Mouse (Mus musculus) embryonic facial prominence, embryonic 15.5 days (tissue): ENCODE measurements around the gene Iqcf3. TPM values are rescaled to one million over a fixed set of nuclear protein-coding genes. Genes with fewer than 3 reads are reported as not detected.

Experiments used
- ATAC-seq: fragments of 200-750 bp; cut with Nextera tagmentation; 2 replicates; pipeline ENCODE4 v1.8.0; 2017; ENCODE audit warnings: low read depth, moderate TSS enrichment; ENCODE audit not compliant: insufficient number of reproducible peaks, low FRiP score, low TSS enrichment
- H3K27ac ChIP-seq: fragments of 300-500 bp; sonication (generic); replicated peaks from 2 replicates; pipeline ENCODE4 v1.5.1; 2015; ENCODE audit warnings: mild to moderate bottlenecking, inconsistent platforms
- H3K27me3 ChIP-seq: fragments of 300-500 bp; sonication (generic); 2 replicates; pipeline ENCODE4 v1.6.1; 2015; ENCODE audit warnings: inconsistent platforms
- H3K36me3 ChIP-seq: fragments of 300-500 bp; sonication (generic); 2 replicates; pipeline ENCODE4 v1.6.1; 2015; ENCODE audit warnings: mild to moderate bottlenecking, inconsistent platforms
- H3K4me1 ChIP-seq: fragments of 300-500 bp; sonication (generic); 2 replicates; pipeline ENCODE4 v1.6.1; 2015; ENCODE audit warnings: inconsistent platforms
- H3K4me2 ChIP-seq: fragments of 300-500 bp; sonication (generic); replicated peaks from 2 replicates; pipeline ENCODE4 v1.6.1; 2015; ENCODE audit warnings: mild to moderate bottlenecking, inconsistent platforms
- H3K4me3 ChIP-seq: fragments of 300-500 bp; sonication (generic); replicated peaks from 2 replicates; pipeline ENCODE4 v1.5.1; 2015; ENCODE audit warnings: mild to moderate bottlenecking, inconsistent platforms
- H3K9ac ChIP-seq: fragments of 300-500 bp; sonication (generic); 2 replicates; pipeline ENCODE4 v1.6.1; 2015; ENCODE audit warnings: inconsistent platforms
- H3K9me3 ChIP-seq: fragments of 300-500 bp; sonication (generic); replicated peaks from 2 replicates; pipeline ENCODE4 v1.6.1; 2016; ENCODE audit warnings: inconsistent platforms
- WGBS: fragments of 180-500 bp; shearing (Covaris S2); methylation state at CpG from one replicate; pipeline ENCODE4 v1.1.7; 2015; 5-methylcytosine and 5-hydroxymethylcytosine counted together
- polyA plus RNA-seq: library from polyadenylated mRNA; unstranded; fragments of >200 nt; fragmentation: Nextera tagmentation; extraction: Ambion mirVana; gene quantifications from 2 replicates; pipeline ENCODE4 v1.2.1, GENCODE M21; 2015

Iqcf3 gene
- polyA plus RNA-seq, 1 experiment from 2014 or later: not detected

DNA sequence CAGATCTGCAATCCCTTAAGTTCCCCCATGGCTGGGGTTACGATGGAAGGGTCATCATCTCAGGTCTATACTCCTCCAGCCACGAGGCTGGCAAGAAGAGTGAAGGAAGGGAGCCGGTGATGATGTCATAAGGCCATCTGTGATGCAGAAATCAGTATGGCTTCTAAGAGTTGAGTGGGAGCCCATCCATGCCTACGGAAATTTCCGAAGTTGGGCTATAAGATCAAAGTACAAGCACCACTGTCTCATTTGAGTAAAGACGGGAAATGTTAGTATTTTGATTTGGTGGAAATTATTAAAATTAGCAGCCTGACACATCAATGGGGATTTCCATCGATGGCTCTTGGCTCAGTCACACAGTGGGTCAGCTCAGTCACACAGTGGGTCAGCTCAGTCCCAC is 9.5 kb upstream of the Iqcf3 start, which contains the start of gene Iqcf4:
Gene Iqcf4 (minus strand): TSS at position 101 of the 400 bp plus-strand sequence.
- no peak within 1 kb of the TSS for H3K27ac ChIP-seq
- H3K9ac ChIP-seq: no peak within 1 kb of the TSS
- H3K9me3 ChIP-seq: no peaks in the 10 kb centered on the region
- H3K36me3 ChIP-seq: no peaks in the 10 kb centered on the region
- no peak for ATAC-seq
- no peak within 1 kb of the TSS for H3K4me3 ChIP-seq
- no peaks in the 10 kb centered on the region for H3K4me1 ChIP-seq
- no peak within 1 kb of the TSS for H3K4me2 ChIP-seq
- WGBS: 83% methylated on average over 7 of the region's 7 CpGs
- H3K27me3 ChIP-seq: no peaks in the 10 kb centered on the region

DNA sequence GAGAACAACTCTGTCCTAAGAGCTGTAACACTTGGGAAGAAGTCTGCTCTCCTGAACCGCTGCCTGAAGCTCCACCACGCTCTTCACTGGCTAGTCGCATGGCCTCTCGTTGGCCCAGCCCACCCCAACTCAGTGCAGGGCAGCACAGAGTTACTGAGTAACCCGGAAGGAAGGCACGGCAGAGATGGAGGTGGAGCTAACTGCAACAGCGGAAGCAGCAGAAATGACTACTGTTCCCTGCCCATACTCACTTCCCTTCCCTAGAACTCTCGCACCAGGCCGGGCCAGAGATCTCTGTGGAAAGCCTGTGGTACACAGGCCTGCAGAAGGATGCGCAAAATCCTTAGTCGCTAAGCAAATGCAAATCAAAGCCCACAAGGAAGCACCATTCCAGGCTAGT is 5.0 kb upstream of the Iqcf3 start:
- no peak overlapping the region for H3K4me2 ChIP-seq
- WGBS: 60% methylated on average over 11 of the region's 11 CpGs

GRCm38 (mm10) chr9:106564025-106564424 is 2.6 kb upstream of the Iqcf3 start:
- ATAC-seq: no peak
- Histone ChIP-seq H3K9ac (no peak overlapping the region), H3K36me3 (no peaks in the 10 kb centered on the region), H3K27ac (no peak overlapping the region), H3K4me2 (no peak overlapping the region), H3K4me1 (no peaks in the 10 kb centered on the region), H3K27me3 (no peaks in the 10 kb centered on the region), H3K4me3 (no peak overlapping the region), H3K9me3 (no peaks in the 10 kb centered on the region)
- WGBS: 64% methylated on average over 8 of the region's 8 CpGs

More for the DNA sequence above, 5.0 kb upstream of the Iqcf3 start:
- H3K27me3 ChIP-seq: no peaks in the 10 kb centered on the region
- no peak overlapping the region for H3K9ac ChIP-seq
- no peaks in the 10 kb centered on the region for H3K4me1 ChIP-seq
- no peaks in the 10 kb centered on the region for H3K9me3 ChIP-seq
- H3K27ac ChIP-seq: no peak overlapping the region
- no peak overlapping the region for H3K4me3 ChIP-seq
- ATAC-seq: no peak
- H3K36me3 ChIP-seq: no peaks in the 10 kb centered on the region

DNA sequence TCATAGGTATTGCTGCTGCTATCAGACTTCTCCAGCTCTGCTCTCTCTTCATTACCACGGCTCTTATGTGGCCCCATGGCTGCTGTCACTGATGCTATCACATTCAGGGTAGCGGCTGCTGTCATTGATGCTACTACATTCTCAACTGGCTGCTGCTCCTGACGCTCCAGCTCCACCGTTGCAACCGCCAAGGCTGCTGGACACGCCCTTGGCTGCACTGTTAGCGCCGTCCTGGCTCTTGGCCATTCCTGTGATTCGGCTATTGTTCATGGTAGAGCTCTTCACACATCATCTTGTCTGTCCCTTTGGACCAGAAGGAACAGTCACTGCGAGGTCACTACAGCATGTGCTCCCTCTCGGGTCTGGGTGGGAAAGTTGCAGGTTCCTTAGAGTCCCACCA is 860 bp upstream of the Iqcf3 start:
- ATAC-seq: no peak
- H3K4me3 ChIP-seq: no peak overlapping the region
- H3K36me3 ChIP-seq: no peaks in the 10 kb centered on the region
- H3K9ac ChIP-seq: no peak overlapping the region
- H3K9me3 ChIP-seq: no peaks in the 10 kb centered on the region
- no peaks in the 10 kb centered on the region for H3K4me1 ChIP-seq
- no peaks in the 10 kb centered on the region for H3K27me3 ChIP-seq
- no peak overlapping the region for H3K27ac ChIP-seq
- WGBS: 84% methylated on average over 11 of the region's 11 CpGs
- no peak overlapping the region for H3K4me2 ChIP-seq

DNA sequence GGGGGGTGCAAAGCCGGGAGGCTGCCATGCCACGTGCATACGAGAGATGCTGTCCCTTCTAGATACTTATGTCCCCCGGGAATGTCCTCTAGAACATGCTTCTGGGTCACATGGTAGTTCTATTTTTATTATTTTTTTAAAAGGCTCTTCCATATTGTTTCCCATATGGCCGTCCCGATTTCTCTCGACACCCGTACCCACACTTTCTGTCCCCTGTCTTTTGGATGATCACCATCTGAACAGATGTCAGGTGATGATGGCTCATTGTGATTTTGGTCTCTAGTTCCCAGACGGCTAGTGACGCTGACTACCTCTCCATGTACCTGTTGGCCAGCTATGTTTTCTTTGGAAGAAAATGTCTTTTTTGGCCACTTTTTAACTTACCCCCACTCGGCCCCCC is 26.5 kb downstream of the Iqcf3 start:
- no peak overlapping the region for H3K4me3 ChIP-seq
- 91% methylated on average over 11 of the region's 11 CpGs for whole genome bisulfite sequencing
- no peaks in the 10 kb centered on the region for H3K9me3 ChIP-seq
- H3K27ac ChIP-seq: no peak overlapping the region
- no peaks in the 10 kb centered on the region for H3K27me3 ChIP-seq
- no peak for ATAC-seq
- no peak overlapping the region for H3K4me2 ChIP-seq
- no peak overlapping the region for H3K9ac ChIP-seq
- H3K36me3 ChIP-seq: no peaks in the 10 kb centered on the region
- H3K4me1 ChIP-seq: no peaks in the 10 kb centered on the region

DNA sequence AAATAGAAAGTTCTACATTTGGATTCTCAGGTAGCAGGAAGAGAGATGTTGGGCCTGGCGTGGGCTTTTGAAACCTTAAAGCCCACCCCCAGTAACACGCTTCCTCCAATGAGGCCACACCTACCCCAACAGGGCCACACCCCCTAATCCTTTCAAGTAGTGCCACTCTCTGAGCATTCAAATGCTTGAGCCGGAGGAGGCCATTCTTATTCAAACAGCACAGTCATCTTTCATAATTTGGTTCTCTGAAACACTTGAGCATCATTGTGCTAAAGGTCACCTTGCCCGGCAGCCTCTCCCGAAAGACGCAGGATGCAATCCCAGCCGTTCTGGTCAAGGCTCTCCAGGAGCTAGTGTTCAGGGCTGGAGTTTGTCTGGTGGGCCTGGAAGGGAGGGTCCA is 27.1 kb downstream of the Iqcf3 start:
- Histone ChIP-seq H3K4me3 (no peak overlapping the region), H3K27me3 (no peaks in the 10 kb centered on the region), H3K36me3 (no peaks in the 10 kb centered on the region), H3K27ac (no peak overlapping the region), H3K4me1 (no peaks in the 10 kb centered on the region), H3K9ac (no peak overlapping the region), H3K4me2 (no peak overlapping the region), H3K9me3 (no peaks in the 10 kb centered on the region)
- ATAC-seq: no peak
- 93% methylated on average over 7 of the region's 7 CpGs for WGBS

GRCm38 (mm10) chr9:106531833-106532232 is 29.6 kb downstream of the Iqcf3 start:
- Histone ChIP-seq H3K9ac (no peak overlapping the region), H3K27ac (no peak overlapping the region), H3K9me3 (no peaks in the 10 kb centered on the region), H3K36me3 (no peaks in the 10 kb centered on the region), H3K27me3 (no peaks in the 10 kb centered on the region), H3K4me3 (no peak overlapping the region), H3K4me1 (no peaks in the 10 kb centered on the region), H3K4me2 (no peak overlapping the region)
- WGBS: 22% methylated on average over 3 of the region's 3 CpGs
- no peak for ATAC-seq

DNA sequence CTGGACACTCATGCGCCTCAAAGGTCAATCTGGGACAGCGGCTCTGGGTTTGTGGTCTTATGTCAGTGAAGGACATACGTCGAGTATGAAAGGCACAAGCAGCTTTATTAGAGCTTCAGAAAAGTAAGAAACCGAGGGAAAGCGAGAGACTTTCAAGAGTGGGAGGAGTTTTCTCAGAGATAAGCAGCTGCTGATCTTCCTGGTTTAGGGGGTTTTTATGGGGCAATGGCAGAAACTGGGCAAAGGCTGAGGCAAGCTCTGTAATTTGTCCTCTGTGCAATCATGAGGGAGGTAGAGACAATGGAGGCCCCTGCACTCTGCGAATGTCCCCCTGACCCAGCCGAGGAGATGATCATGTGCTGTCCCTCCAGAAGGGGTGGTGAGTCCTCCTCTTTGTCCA is 41.5 kb downstream of the Iqcf3 start:
- Histone ChIP-seq H3K4me2 (no peak overlapping the region), H3K27ac (no peak overlapping the region), H3K9ac (no peak overlapping the region), H3K9me3 (no peaks in the 10 kb centered on the region), H3K4me3 (no peak overlapping the region), H3K4me1 (no peaks in the 10 kb centered on the region), H3K36me3 (no peaks in the 10 kb centered on the region), H3K27me3 (no peaks in the 10 kb centered on the region)
- no peak for ATAC-seq
- 71% methylated on average over 8 of the region's 8 CpGs for WGBS

DNA sequence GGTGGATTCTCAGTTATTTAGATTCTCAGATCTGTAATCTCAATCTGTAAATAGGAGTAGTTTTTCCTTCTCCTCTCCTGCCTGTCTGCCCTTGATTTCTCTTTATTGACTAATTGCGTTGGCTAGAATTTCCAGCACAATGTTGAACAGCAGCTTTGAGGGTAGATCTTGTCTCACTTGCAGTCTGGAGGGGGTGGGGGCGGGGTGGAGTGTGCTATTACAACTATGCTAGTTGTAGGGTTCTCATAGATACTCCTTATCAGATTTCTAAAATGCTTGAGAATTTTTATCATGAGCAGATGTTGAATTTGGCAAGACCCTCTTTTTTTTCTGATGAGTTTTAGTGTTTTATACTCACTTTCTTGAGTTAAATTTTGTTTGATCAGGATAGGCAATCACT is 42.0 kb downstream of the Iqcf3 start:
- no peak overlapping the region for H3K4me2 ChIP-seq
- no peaks in the 10 kb centered on the region for H3K27me3 ChIP-seq
- H3K4me1 ChIP-seq: no peaks in the 10 kb centered on the region
- H3K9ac ChIP-seq: no peak overlapping the region
- no peak overlapping the region for H3K27ac ChIP-seq
- no peaks in the 10 kb centered on the region for H3K36me3 ChIP-seq
- 52% methylated on average over 2 of the region's 2 CpGs for WGBS
- H3K9me3 ChIP-seq: no peaks in the 10 kb centered on the region
- H3K4me3 ChIP-seq: no peak overlapping the region
- ATAC-seq: no peak

DNA sequence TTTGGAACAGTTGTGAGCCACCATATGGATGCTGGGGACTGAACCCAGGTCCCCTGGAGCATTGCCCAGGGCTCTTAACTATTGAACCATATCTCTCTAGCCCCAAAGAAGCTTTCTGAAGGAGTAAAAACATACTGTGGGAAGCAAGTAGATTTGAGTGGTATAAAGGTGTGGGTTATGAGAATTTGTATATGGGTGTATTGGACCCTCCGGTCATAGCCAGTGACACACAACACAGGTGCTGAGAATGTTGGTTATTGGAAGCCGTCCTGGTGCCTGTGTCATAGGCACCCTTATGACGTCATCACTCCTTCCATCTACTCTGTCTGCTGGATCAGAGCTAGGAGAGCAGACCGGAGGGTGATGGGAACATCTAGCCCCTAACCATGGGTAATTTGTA is 47.2 kb downstream of the Iqcf3 start, which contains the start of gene Iqcf5:
Gene Iqcf5 (plus strand): TSS at position 301 of the 400 bp plus-strand sequence.
- Histone ChIP-seq H3K9ac (no peak within 1 kb of the TSS), H3K4me1 (no peaks in the 10 kb centered on the region), H3K36me3 (no peaks in the 10 kb centered on the region), H3K4me3 (no peak within 1 kb of the TSS), H3K4me2 (no peak within 1 kb of the TSS), H3K27ac (no peak within 1 kb of the TSS), H3K9me3 (no peaks in the 10 kb centered on the region), H3K27me3 (no peaks in the 10 kb centered on the region)
- no peak for ATAC-seq
- WGBS: 81% methylated on average over 4 of the region's 4 CpGs

GRCm38 (mm10) chr9:106513566-106513965 is 47.9 kb downstream of the Iqcf3 start:
- H3K36me3 ChIP-seq: no peaks in the 10 kb centered on the region
- WGBS: 69% methylated on average over 6 of the region's 6 CpGs
- H3K4me1 ChIP-seq: no peaks in the 10 kb centered on the region
- no peaks in the 10 kb centered on the region for H3K27me3 ChIP-seq
- H3K4me3 ChIP-seq: no peak overlapping the region
- H3K27ac ChIP-seq: no peak overlapping the region
- no peak overlapping the region for H3K4me2 ChIP-seq
- no peaks in the 10 kb centered on the region for H3K9me3 ChIP-seq
- ATAC-seq: no peak
- H3K9ac ChIP-seq: no peak overlapping the region

DNA sequence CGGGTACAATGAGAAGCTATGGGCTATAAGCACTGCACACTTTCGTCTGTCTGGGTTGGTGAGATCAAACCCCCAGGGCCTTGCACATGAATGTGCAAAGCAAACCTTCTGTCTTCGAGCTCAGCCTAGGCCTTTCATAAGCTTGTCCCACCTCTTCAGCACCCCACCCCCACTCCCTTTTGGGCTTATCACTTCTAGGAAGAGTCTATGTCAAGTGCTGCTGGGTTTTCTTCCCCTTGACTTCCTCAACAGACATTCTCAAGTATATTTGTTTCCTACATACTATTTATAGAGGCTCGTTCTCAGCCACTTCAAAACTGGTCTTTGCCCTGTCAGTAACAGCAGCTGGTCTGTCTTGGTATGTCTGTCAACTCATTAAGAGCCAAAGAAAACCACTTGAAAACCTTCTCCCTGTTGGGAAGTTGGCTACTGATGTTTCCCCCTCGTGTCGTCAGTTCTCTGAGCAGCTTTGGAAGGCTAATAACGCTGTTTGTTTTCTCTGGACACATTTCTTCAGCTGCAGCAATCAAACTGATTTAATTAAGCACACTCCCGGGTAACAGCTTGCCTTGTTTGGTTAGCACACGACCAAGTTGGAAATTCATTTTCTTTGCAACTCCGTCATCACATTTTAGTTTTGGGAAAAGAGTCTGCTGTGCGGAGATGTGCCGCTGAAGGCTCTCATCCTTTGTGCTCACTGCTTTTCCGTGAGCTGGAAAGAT is 48.5 kb downstream of the Iqcf3 start:
- H3K9me3 ChIP-seq: no peaks in the 10 kb centered on the region
- no peak overlapping the region for H3K27ac ChIP-seq
- no peak overlapping the region for H3K4me2 ChIP-seq
- ATAC-seq: no peak
- no peak overlapping the region for H3K4me3 ChIP-seq
- H3K9ac ChIP-seq: no peak overlapping the region
- H3K4me1 ChIP-seq: no peaks in the 10 kb centered on the region
- no peaks in the 10 kb centered on the region for H3K27me3 ChIP-seq
- WGBS: 53% methylated on average over 13 of the region's 13 CpGs
- no peaks in the 10 kb centered on the region for H3K36me3 ChIP-seq
